Mouse (Mus musculus): ENCODE measurements around the gene Zfp536.

DNA sequence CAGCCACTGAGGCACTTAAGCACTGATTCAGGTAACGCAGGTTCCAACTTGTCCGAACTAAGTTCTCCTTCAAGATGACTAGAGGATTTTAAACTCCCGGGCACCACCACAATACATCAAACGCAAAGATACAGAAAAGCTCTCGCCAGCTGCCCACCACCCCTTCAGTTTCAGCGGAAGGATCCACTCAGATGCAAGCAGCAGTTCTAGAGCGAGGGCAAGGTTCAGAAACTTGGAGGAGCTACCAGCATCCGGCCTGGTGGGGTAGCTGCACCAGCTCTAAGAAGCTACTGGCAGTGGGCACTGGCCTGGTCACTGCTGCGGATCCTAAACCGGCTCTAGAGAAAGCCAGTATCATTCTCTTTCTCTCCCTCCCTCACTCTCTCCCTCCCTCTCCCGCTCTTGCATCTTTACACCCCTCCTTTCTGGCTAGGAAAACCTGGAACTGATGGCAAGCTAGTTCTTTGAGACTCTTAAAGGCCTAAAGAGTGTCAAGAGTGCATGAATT, 1.1 kb upstream of the Zfp536 start:
- TF ChIP-seq EP300 (IDR thresholded peaks at IDR 0.05; ENCODE audit: low read depth) (no peak), CTCF (IDR thresholded peaks at IDR 0.05; ENCODE audit: low read depth) (no peak)

All from heart, postnatal 0 days (tissue).